Mouse (Mus musculus): ENCODE data around the gene Tmc6. TPM values are rescaled to one million over a fixed set of nuclear protein-coding genes. Genes with fewer than 3 reads are reported as not detected.

Tmc6 gene
- polyA plus RNA-seq, 1 experiment from 2014 or later, result 3.9 TPM

- 91% methylated on average over 5 of the region's 5 CpGs for WGBS
- no peak overlapping the region for H3K4me3 ChIP-seq (replicated peaks)
- no peaks in the 10 kb centered on the region for H3K27me3 ChIP-seq
- no peak for ATAC-seq
- H3K27ac ChIP-seq, result no peak overlapping the region
- H3K4me1 ChIP-seq (replicated peaks), result no peaks in the 10 kb centered on the region
- H3K4me2 ChIP-seq (replicated peaks), result no peak overlapping the region
- no peaks in the 10 kb centered on the region for H3K9me3 ChIP-seq
- peaks cover 94% of the 10 kb centered on the region for H3K36me3 ChIP-seq
- no peak overlapping the region for H3K9ac ChIP-seq (replicated peaks)
Measured at GRCm38 (mm10) chr11:117738123-117738522, 43.9 kb downstream of the Tmc6 start.

- H3K9me3 ChIP-seq, result no peaks in the 10 kb centered on the region
- no peak overlapping the region for H3K4me3 ChIP-seq (replicated peaks)
- no peak for ATAC-seq
- H3K27ac ChIP-seq, result no peak overlapping the region
- no peaks in the 10 kb centered on the region for H3K27me3 ChIP-seq
- H3K4me2 ChIP-seq (replicated peaks), result no peak overlapping the region
- 85% methylated on average over 5 of the region's 5 CpGs for WGBS
- H3K36me3 ChIP-seq, result peaks cover 85% of the 10 kb centered on the region
- no peaks in the 10 kb centered on the region for H3K4me1 ChIP-seq (replicated peaks)
- H3K9ac ChIP-seq (replicated peaks), result no peak overlapping the region
Measured at GRCm38 (mm10) chr11:117736037-117736689, 45.8 kb downstream of the Tmc6 start.

- ATAC-seq, result no peak
- no peaks in the 10 kb centered on the region for H3K27me3 ChIP-seq
- no peak overlapping the region for H3K4me3 ChIP-seq (replicated peaks)
- WGBS, result 94% methylated on average over 7 of the region's 7 CpGs
- H3K4me2 ChIP-seq (replicated peaks), result no peak overlapping the region
- no peaks in the 10 kb centered on the region for H3K9me3 ChIP-seq
- H3K27ac ChIP-seq, result no peak overlapping the region
- peaks cover 41% of the 10 kb centered on the region for H3K36me3 ChIP-seq
- no peaks in the 10 kb centered on the region for H3K4me1 ChIP-seq (replicated peaks)
- H3K9ac ChIP-seq (replicated peaks), result no peak overlapping the region
Measured at GRCm38 (mm10) chr11:117731470-117731869, 50.5 kb downstream of the Tmc6 start.

GRCm38 (mm10) chr11:117730490-117730838 is 51.5 kb downstream of the Tmc6 start:
- H3K4me3 ChIP-seq (replicated peaks), result no peak overlapping the region
- no peaks in the 10 kb centered on the region for H3K9me3 ChIP-seq
- no peak overlapping the region for H3K4me2 ChIP-seq (replicated peaks)
- no peak overlapping the region for H3K27ac ChIP-seq
- WGBS, result 78% methylated on average over 4 of the region's 4 CpGs
- H3K36me3 ChIP-seq, result peaks cover 36% of the 10 kb centered on the region
- H3K4me1 ChIP-seq (replicated peaks), result no peaks in the 10 kb centered on the region
- H3K9ac ChIP-seq (replicated peaks), result no peak overlapping the region
- ATAC-seq, result no peak
- no peaks in the 10 kb centered on the region for H3K27me3 ChIP-seq

- WGBS, result 90% methylated on average over 7 of the region's 7 CpGs
- no peak overlapping the region for H3K9ac ChIP-seq (replicated peaks)
- H3K4me3 ChIP-seq (replicated peaks), result no peak overlapping the region
- no peak overlapping the region for H3K4me2 ChIP-seq (replicated peaks)
- no peaks in the 10 kb centered on the region for H3K27me3 ChIP-seq
- peaks cover 31% of the 10 kb centered on the region for H3K36me3 ChIP-seq
- ATAC-seq, result no peak
- no peak overlapping the region for H3K27ac ChIP-seq
- no peaks in the 10 kb centered on the region for H3K4me1 ChIP-seq (replicated peaks)
- H3K9me3 ChIP-seq, result no peaks in the 10 kb centered on the region
Measured at GRCm38 (mm10) chr11:117729798-117730489, 52.1 kb downstream of the Tmc6 start.

- no peaks in the 10 kb centered on the region for H3K9me3 ChIP-seq
- no peak overlapping the region for H3K4me2 ChIP-seq (replicated peaks)
- no peaks in the 10 kb centered on the region for H3K4me1 ChIP-seq (replicated peaks)
- no peaks in the 10 kb centered on the region for H3K27me3 ChIP-seq
- WGBS, result 93% methylated on average over 3 of the region's 3 CpGs
- H3K27ac ChIP-seq, result no peak overlapping the region
- no peak overlapping the region for H3K4me3 ChIP-seq (replicated peaks)
- ATAC-seq, result no peak
- peaks cover 32% of the 10 kb centered on the region for H3K36me3 ChIP-seq
- H3K9ac ChIP-seq (replicated peaks), result no peak overlapping the region
Measured at GRCm38 (mm10) chr11:117729341-117729740, 52.7 kb downstream of the Tmc6 start.

GRCm38 (mm10) chr11:117728841-117729240 is 53.2 kb downstream of the Tmc6 start:
- H3K4me2 ChIP-seq (replicated peaks), result no peak overlapping the region
- H3K27ac ChIP-seq, result no peak overlapping the region
- H3K36me3 ChIP-seq, result peaks cover 37% of the 10 kb centered on the region
- WGBS, result 77% methylated on average over 1 of the region's 1 CpGs
- H3K4me1 ChIP-seq (replicated peaks), result no peaks in the 10 kb centered on the region
- H3K9ac ChIP-seq (replicated peaks), result no peak overlapping the region
- no peaks in the 10 kb centered on the region for H3K9me3 ChIP-seq
- no peaks in the 10 kb centered on the region for H3K27me3 ChIP-seq
- no peak overlapping the region for H3K4me3 ChIP-seq (replicated peaks)
- no peak for ATAC-seq

GRCm38 (mm10) chr11:117728245-117728644 is 53.8 kb downstream of the Tmc6 start:
- Histone ChIP-seq H3K27me3 (no peaks in the 10 kb centered on the region), H3K36me3 (peaks cover 37% of the 10 kb centered on the region), H3K9ac (replicated peaks) (no peak overlapping the region), H3K4me1 (replicated peaks) (no peaks in the 10 kb centered on the region), H3K4me3 (replicated peaks) (no peak overlapping the region), H3K4me2 (replicated peaks) (no peak overlapping the region), H3K27ac (no peak overlapping the region), H3K9me3 (no peaks in the 10 kb centered on the region)
- WGBS, result 91% methylated on average over 5 of the region's 5 CpGs
- no peak for ATAC-seq

GRCm38 (mm10) chr11:117727031-117727430 is 55.0 kb downstream of the Tmc6 start:
- Histone ChIP-seq H3K9me3 (no peaks in the 10 kb centered on the region), H3K9ac (replicated peaks) (no peak overlapping the region), H3K4me3 (replicated peaks) (no peak overlapping the region), H3K27me3 (no peaks in the 10 kb centered on the region), H3K36me3 (peaks cover 39% of the 10 kb centered on the region), H3K4me1 (replicated peaks) (no peaks in the 10 kb centered on the region), H3K4me2 (replicated peaks) (no peak overlapping the region), H3K27ac (no peak overlapping the region)
- 97% methylated on average over 4 of the region's 4 CpGs for WGBS
- ATAC-seq, result no peak

GRCm38 (mm10) chr11:117724604-117725301 is 57.2 kb downstream of the Tmc6 start:
- H3K36me3 ChIP-seq, result peaks cover 60% of the 10 kb centered on the region
- H3K9ac ChIP-seq (replicated peaks), result no peak overlapping the region
- no peak overlapping the region for H3K27ac ChIP-seq
- WGBS, result 84% methylated on average over 6 of the region's 6 CpGs
- no peaks in the 10 kb centered on the region for H3K9me3 ChIP-seq
- no peak for ATAC-seq
- no peak overlapping the region for H3K4me3 ChIP-seq (replicated peaks)
- no peak overlapping the region for H3K4me2 ChIP-seq (replicated peaks)
- no peaks in the 10 kb centered on the region for H3K4me1 ChIP-seq (replicated peaks)
- no peaks in the 10 kb centered on the region for H3K27me3 ChIP-seq

- 99% methylated on average over 3 of the region's 3 CpGs for WGBS
- Histone ChIP-seq H3K9ac (replicated peaks) (no peak overlapping the region), H3K9me3 (no peaks in the 10 kb centered on the region), H3K36me3 (peaks cover 88% of the 10 kb centered on the region), H3K4me3 (replicated peaks) (no peak overlapping the region), H3K27ac (no peak overlapping the region), H3K4me1 (replicated peaks) (no peaks in the 10 kb centered on the region), H3K27me3 (no peaks in the 10 kb centered on the region), H3K4me2 (replicated peaks) (no peak overlapping the region)
- ATAC-seq, result no peak
Measured at GRCm38 (mm10) chr11:117718838-117719237, 63.2 kb downstream of the Tmc6 start.

Measured in midbrain, embryonic 13.5 days (tissue).